In the genomic region with DNA sequence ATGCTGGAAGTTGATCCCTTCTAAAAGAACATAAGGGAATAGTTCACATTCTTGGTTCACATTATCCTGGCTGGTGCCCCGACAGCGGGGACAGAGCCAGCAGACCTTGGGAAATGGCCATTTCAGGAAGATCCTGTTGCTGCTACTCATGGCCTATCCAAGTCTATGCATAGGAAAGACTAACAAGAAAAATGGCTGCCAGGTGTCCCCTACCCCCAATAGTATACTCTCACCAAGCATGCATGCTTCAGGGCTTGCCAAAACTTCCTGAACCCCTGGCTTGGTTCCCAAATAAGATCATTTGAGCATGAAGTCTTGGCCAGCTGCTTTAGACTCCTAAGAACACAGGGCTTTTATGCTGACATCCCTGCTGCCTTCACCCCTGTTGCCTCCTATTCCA, we compare ENCODE assay signal across 18 mouse cellular contexts. TPM values are rescaled to one million over a fixed set of nuclear protein-coding genes. Genes with fewer than 3 reads are reported as not detected.
DNase-seq lines count a peak whose midpoint lies in the region; ATAC-seq and TF ChIP-seq lines count a peak whose summit lies in the region.
"Had no signal": no experiment of that assay in that cellular context is flagged by ENCODE, and none has a peak within 500 bp of the region (broad histone marks: within the 10 kb centered on the region; RNA-seq: fewer than 3 reads in every experiment).

No protein-coding gene starts in this region.

- no peak overlapping the region for H3K4me3 ChIP-seq in heart, postnatal 0 days (ENCODE audit: low read depth, low read length)
- no peak overlapping the region for H3K4me3 ChIP-seq in heart, embryonic 10.5 days
- no peak overlapping the region for H3K4me3 ChIP-seq in lung, embryonic 14.5 days (ENCODE audit: low read depth, low read length)
- H3K4me3 ChIP-seq in lung, adult 2 months (replicated peaks; ENCODE audit: extremely low read depth, low read depth, low read length): no peak overlapping the region
- H3K4me3 ChIP-seq in limb, embryonic 15.5 days: no peak overlapping the region
- H3K4me3 ChIP-seq: heart, embryonic 13.5 days; hindbrain, embryonic 10.5 days; midbrain, embryonic 13.5 days had no signal

- WGBS in heart, postnatal 0 days: 31% methylated on average over 2 of the region's 2 CpGs
- 81% methylated on average over 2 of the region's 2 CpGs for WGBS in heart, embryonic 10.5 days
- 61% methylated on average over 2 of the region's 2 CpGs for WGBS in lung, embryonic 14.5 days
- WGBS in lung, adult 2 months: 50% methylated on average over 2 of the region's 2 CpGs
- WGBS in limb, embryonic 15.5 days: 52% methylated on average over 2 of the region's 2 CpGs

- H3K4me2 ChIP-seq in heart, postnatal 0 days (ENCODE audit: low read depth, low read length): no peak overlapping the region
- H3K4me2 ChIP-seq in lung, embryonic 14.5 days: no peak overlapping the region
- no peak overlapping the region for H3K4me2 ChIP-seq in limb, embryonic 15.5 days
- H3K4me2 ChIP-seq: heart, embryonic 13.5 days; liver, embryonic 11.5 days; midbrain, embryonic 13.5 days had no signal

- peak overlapping the region; percentile 34; the same call in 1 of the 2 replicates for H3K27ac ChIP-seq in heart, postnatal 0 days (ENCODE audit: low read depth)
- H3K27ac ChIP-seq in heart, embryonic 10.5 days: no peak overlapping the region
- H3K27ac ChIP-seq in lung, embryonic 14.5 days (ENCODE audit: low read depth): no peak overlapping the region
- H3K27ac ChIP-seq in limb, embryonic 15.5 days: peak overlapping the region; percentile 48; the same call in 1 of the 2 replicates
- H3K27ac ChIP-seq: heart, embryonic 13.5 days; hindbrain, embryonic 10.5 days; midbrain, embryonic 13.5 days had no signal

- DNase-seq in heart, postnatal 0 days (ENCODE audit: low spot score): peak; percentile 15
- no peak for DNase-seq in heart, embryonic 10.5 days (ENCODE audit: low spot score)
- DNase-seq in lung, embryonic 14.5 days: peak; percentile 71
- DNase-seq in lung, adult 2 months: no peak
- DNase-seq in adipocyte (ENCODE audit: low spot score): peak; percentile 82
- DNase-seq in frontal cortex, postnatal 10 days (ENCODE audit: low spot score in 2 of 2): no peak
- DNase-seq: adrenal gland, postnatal 14 days; cerebellum, adult 9-11 months; right cerebral cortex, postnatal 25 days; thymus, adult 18-20 months had no signal

- peaks cover 13% of the 10 kb centered on the region; the same call in 1 of the 2 replicates for H3K4me1 ChIP-seq in heart, postnatal 0 days (ENCODE audit: control insufficient read depth, insufficient read depth)
- H3K4me1 ChIP-seq in heart, embryonic 10.5 days: 0 out of 2 replicates have a peak, but pooled peaks cover 4% of the 10 kb centered on the region
- H3K4me1 ChIP-seq in lung, embryonic 14.5 days (ENCODE audit: insufficient read depth): no peaks in the 10 kb centered on the region; the same call in 1 of the 2 replicates
- no peaks in the 10 kb centered on the region for H3K4me1 ChIP-seq in lung, adult 2 months (ENCODE audit: control insufficient read depth, insufficient read depth, low read length)
- peaks cover 12% of the 10 kb centered on the region; the same call in 1 of the 2 replicates for H3K4me1 ChIP-seq in limb, embryonic 15.5 days
- H3K4me1 ChIP-seq: hindbrain, embryonic 10.5 days; midbrain, embryonic 13.5 days had no signal

- no peak for TF ChIP-seq EP300 in heart, postnatal 0 days (IDR thresholded peaks at IDR 0.05; ENCODE audit: low read depth)

- ATAC-seq in heart, postnatal 0 days (ENCODE audit: insufficient read depth, low read depth): peak; percentile 47; the same call in 1 of the 2 replicates
- peak; percentile 47; the same call in 1 of the 2 replicates for ATAC-seq in lung, embryonic 14.5 days (ENCODE audit: insufficient read depth)
- peak; percentile 78 for ATAC-seq in limb, embryonic 15.5 days (ENCODE audit: insufficient number of reproducible peaks, low FRiP score, low TSS enrichment, low read depth)
- ATAC-seq: intestine, postnatal 0 days; midbrain, embryonic 13.5 days had no signal

- H3K9ac ChIP-seq in heart, postnatal 0 days (replicated peaks; ENCODE audit: low read depth, low read length): no peak overlapping the region
- no peak overlapping the region for H3K9ac ChIP-seq in lung, embryonic 14.5 days
- no peak overlapping the region for H3K9ac ChIP-seq in limb, embryonic 15.5 days
- H3K9ac ChIP-seq: heart, embryonic 13.5 days; midbrain, embryonic 13.5 days had no signal

- TF ChIP-seq CTCF in heart, postnatal 0 days (IDR thresholded peaks at IDR 0.05; ENCODE audit: low read depth): no peak
- TF ChIP-seq CTCF in lung, embryonic 14.5 days (IDR thresholded peaks at IDR 0.05; ENCODE audit: low read depth): no peak
- TF ChIP-seq CTCF in lung, adult 2 months (IDR thresholded peaks at IDR 0.05; ENCODE audit: insufficient read depth, low read length): no peak

- no peak for TF ChIP-seq POLR2A in lung, adult 2 months (IDR thresholded peaks at IDR 0.05; ENCODE audit: borderline replicate concordance, extremely low read depth, low read depth, low read length)

- peaks cover 19% of the 10 kb centered on the region for H3K36me3 ChIP-seq in heart, postnatal 0 days (replicated peaks; ENCODE audit: control insufficient read depth, insufficient read depth, low read length)
- peaks cover 24% of the 10 kb centered on the region for H3K36me3 ChIP-seq in heart, embryonic 10.5 days
- H3K36me3 ChIP-seq in lung, embryonic 14.5 days (ENCODE audit: insufficient read depth): peaks cover 22% of the 10 kb centered on the region
- peaks cover 24% of the 10 kb centered on the region for H3K36me3 ChIP-seq in limb, embryonic 15.5 days

- H3K27me3 ChIP-seq in heart, postnatal 0 days (ENCODE audit: control insufficient read depth, insufficient read depth, low read length): no peaks in the 10 kb centered on the region
- no peaks in the 10 kb centered on the region for H3K27me3 ChIP-seq in heart, embryonic 10.5 days (ENCODE audit: insufficient read depth, poor library complexity, severe bottlenecking)
- no peaks in the 10 kb centered on the region for H3K27me3 ChIP-seq in lung, embryonic 14.5 days (ENCODE audit: insufficient read depth, low read length)
- no peaks in the 10 kb centered on the region for H3K27me3 ChIP-seq in limb, embryonic 15.5 days
- H3K27me3 ChIP-seq: heart, embryonic 13.5 days; midbrain, embryonic 13.5 days had no signal

- no peaks in the 10 kb centered on the region for H3K9me3 ChIP-seq in heart, postnatal 0 days (replicated peaks; ENCODE audit: control insufficient read depth, low read length)
- no peaks in the 10 kb centered on the region for H3K9me3 ChIP-seq in heart, embryonic 10.5 days
- H3K9me3 ChIP-seq in lung, embryonic 14.5 days (ENCODE audit: low read depth, low read length): no peaks in the 10 kb centered on the region
- H3K9me3 ChIP-seq in limb, embryonic 15.5 days: no peaks in the 10 kb centered on the region
- H3K9me3 ChIP-seq: heart, embryonic 13.5 days; hindbrain, embryonic 10.5 days; midbrain, embryonic 13.5 days had no signal

RNA-seq across cellular contexts. Expression of a gene that starts 6.4 kb away (rescaled TPM):
- total RNA-seq in heart, postnatal 0 days (2014; rRNA removed; ENCODE audit: low replicate concordance): 0.70 and 2.2 TPM in 2 replicates
- polyA plus RNA-seq in heart, postnatal 0 days (2015; fragmentation: Nextera tagmentation; extraction: Ambion mirVana): 0.85 and 0.91 TPM in 2 replicates
- 1.9 and 3.6 TPM in 2 replicates for polyA plus RNA-seq in heart, embryonic 10.5 days (2016; fragmentation: Nextera tagmentation; extraction: Ambion mirVana)
- polyA plus RNA-seq in lung, embryonic 14.5 days (2014; fragmentation: Nextera tagmentation; extraction: Ambion mirVana): 12.0 and 12.2 TPM in 2 replicates
- 57.2 and 62.4 TPM in 2 replicates for polyA plus RNA-seq in lung, adult 2 months (2012; rRNA removed)
- 8.9 and 9.7 TPM in 2 replicates for polyA plus RNA-seq in limb, embryonic 15.5 days (2015; fragmentation: Nextera tagmentation; extraction: Ambion mirVana)
- polyA plus RNA-seq: C2C12 had no signal

RNA-seq across cellular contexts. Expression of a gene that starts 9.5 kb away (rescaled TPM):
- 15.3 and 40.6 TPM in 2 replicates for total RNA-seq in heart, postnatal 0 days (2014; rRNA removed; ENCODE audit: low replicate concordance)
- polyA plus RNA-seq in heart, postnatal 0 days (2015; fragmentation: Nextera tagmentation; extraction: Ambion mirVana): 52.4 and 56.6 TPM in 2 replicates
- polyA plus RNA-seq in heart, embryonic 10.5 days (2016; fragmentation: Nextera tagmentation; extraction: Ambion mirVana): 79.5 and 89.1 TPM in 2 replicates
- polyA plus RNA-seq in lung, embryonic 14.5 days (2014; fragmentation: Nextera tagmentation; extraction: Ambion mirVana): 70.0 and 76.4 TPM in 2 replicates
- 39.0 and 48.0 TPM in 2 replicates for polyA plus RNA-seq in lung, adult 2 months (2012; rRNA removed)
- 85.0 and 88.5 TPM in 2 replicates for polyA plus RNA-seq in limb, embryonic 15.5 days (2015; fragmentation: Nextera tagmentation; extraction: Ambion mirVana)

RNA-seq across cellular contexts. Expression of a gene that starts 16.3 kb away (rescaled TPM):
- total RNA-seq in heart, postnatal 0 days (2014; rRNA removed; ENCODE audit: low replicate concordance): 0.35 TPM in 1 of 2 replicates, not detected in the other
- polyA plus RNA-seq in heart, postnatal 0 days (2015; fragmentation: Nextera tagmentation; extraction: Ambion mirVana): 0.11 TPM in 1 of 2 replicates, not detected in the other
- polyA plus RNA-seq in heart, embryonic 10.5 days (2016; fragmentation: Nextera tagmentation; extraction: Ambion mirVana): 0.10 TPM in 1 of 2 replicates, not detected in the other
- not detected in 2 replicates for polyA plus RNA-seq in lung, embryonic 14.5 days (2014; fragmentation: Nextera tagmentation; extraction: Ambion mirVana)
- 56.9 and 133 TPM in 2 replicates for polyA plus RNA-seq in lung, adult 2 months (2012; rRNA removed)
- 0.63 TPM in 1 of 2 replicates, not detected in the other for polyA plus RNA-seq in limb, embryonic 15.5 days (2015; fragmentation: Nextera tagmentation; extraction: Ambion mirVana)
- total RNA-seq: left cerebral cortex, adult 8-10 months had no signal
- polyA plus RNA-seq: C2C12; heart, embryonic 13.5 days; hindbrain, embryonic 10.5 days; liver, embryonic 11.5 days; midbrain, embryonic 13.5 days had no signal

RNA-seq across cellular contexts. Expression of a gene that starts 19.4 kb away (rescaled TPM):
- total RNA-seq in heart, postnatal 0 days (2014; rRNA removed; ENCODE audit: low replicate concordance): 20.3 and 22.1 TPM in 2 replicates
- polyA plus RNA-seq in heart, postnatal 0 days (2015; fragmentation: Nextera tagmentation; extraction: Ambion mirVana): 11.6 and 12.1 TPM in 2 replicates
- polyA plus RNA-seq in heart, embryonic 10.5 days (2016; fragmentation: Nextera tagmentation; extraction: Ambion mirVana): 4.3 and 4.5 TPM in 2 replicates
- polyA plus RNA-seq in lung, embryonic 14.5 days (2014; fragmentation: Nextera tagmentation; extraction: Ambion mirVana): 7.7 and 9.1 TPM in 2 replicates
- 75.5 and 100.0 TPM in 2 replicates for polyA plus RNA-seq in lung, adult 2 months (2012; rRNA removed)
- 58.4 and 63.5 TPM in 2 replicates for polyA plus RNA-seq in limb, embryonic 15.5 days (2015; fragmentation: Nextera tagmentation; extraction: Ambion mirVana)

RNA-seq across cellular contexts. Expression of a gene that starts 31.3 kb away (rescaled TPM):
- 27.1 and 34.5 TPM in 2 replicates for total RNA-seq in heart, postnatal 0 days (2014; rRNA removed; ENCODE audit: low replicate concordance)
- polyA plus RNA-seq in heart, postnatal 0 days (2015; fragmentation: Nextera tagmentation; extraction: Ambion mirVana): 27.5 and 32.1 TPM in 2 replicates
- 42.1 and 57.8 TPM in 2 replicates for polyA plus RNA-seq in heart, embryonic 10.5 days (2016; fragmentation: Nextera tagmentation; extraction: Ambion mirVana)
- 20.7 and 27.0 TPM in 2 replicates for polyA plus RNA-seq in lung, embryonic 14.5 days (2014; fragmentation: Nextera tagmentation; extraction: Ambion mirVana)
- polyA plus RNA-seq in lung, adult 2 months (2012; rRNA removed): 22.9 and 30.4 TPM in 2 replicates
- polyA plus RNA-seq in limb, embryonic 15.5 days (2015; fragmentation: Nextera tagmentation; extraction: Ambion mirVana): 22.1 and 27.2 TPM in 2 replicates

Comparison
In these comparisons a context has a peak if more than half of its experiments do, and no peak if none do; other contexts are left out.
1. DNase-seq: peak in heart, postnatal 0 days (single experiment), lung, embryonic 14.5 days (single experiment) and adipocyte (single experiment); none in heart, embryonic 10.5 days (single experiment), lung, adult 2 months (single experiment) and frontal cortex, postnatal 10 days (0 of 2).
2. H3K27ac ChIP-seq: peak in heart, postnatal 0 days (single experiment) and limb, embryonic 15.5 days (single experiment); none in heart, embryonic 10.5 days (single experiment) and lung, embryonic 14.5 days (single experiment).
3. RNA of a gene that starts 16.3 kb away (polyA plus RNA-seq): 56.9 to 133 TPM in lung, adult 2 months; 0.10 TPM in heart, embryonic 10.5 days, 0.63 TPM in limb, embryonic 15.5 days, 0.11 TPM in heart, postnatal 0 days and not detected in lung, embryonic 14.5 days; every median in the first group is over 10 times any median in the second.
4. Peak in every context shown above with its lines, with median percentiles within 50 percentile points of each other: ATAC-seq.